Mouse (Mus musculus) kidney, adult 2 months (tissue): ENCODE measurements around the gene Cisd2. TPM values are rescaled to one million over a fixed set of nuclear protein-coding genes. Genes with fewer than 3 reads are reported as not detected.

ENCODE experiments used
- DNase-seq: peaks from one replicate; pipeline ENCODE4 v3.0.0; 2021
- H3K27ac ChIP-seq: fragments of 200-500 bp; 2 replicates; pipeline ENCODE4 v1.5.1; 2012; ENCODE audit warnings: low read depth, low read length, control low read depth, inconsistent platforms; ENCODE audit not compliant: insufficient read depth
- H3K27me3 ChIP-seq: fragments of 200-500 bp; replicated peaks from 2 replicates; pipeline ENCODE4 v1.6.1; 2012; ENCODE audit warnings: mild to moderate bottlenecking, moderate library complexity, low read length, inconsistent platforms; ENCODE audit not compliant: control insufficient read depth, insufficient read depth
- H3K36me3 ChIP-seq: fragments of 200-500 bp; 2 replicates; pipeline ENCODE4 v1.6.1; 2012; ENCODE audit warnings: mild to moderate bottlenecking, moderate library complexity, low read length, inconsistent platforms; ENCODE audit not compliant: control insufficient read depth, insufficient read depth
- H3K4me1 ChIP-seq: fragments of 200-500 bp; 2 replicates; pipeline ENCODE4 v1.6.1; 2011; ENCODE audit warnings: low read length; ENCODE audit not compliant: control insufficient read depth, insufficient read depth
- H3K4me3 ChIP-seq: fragments of 200-500 bp; 2 replicates; pipeline ENCODE4 v1.5.1; 2011; ENCODE audit warnings: mild to moderate bottlenecking, low read depth, low read length, control low read depth; ENCODE audit not compliant: insufficient read depth
- CTCF ChIP-seq: fragments of 200-500 bp; conservative IDR thresholded peaks from 2 replicates; pipeline ENCODE4 v1.5.1; 2011; ENCODE audit warnings: low read depth, mild to moderate bottlenecking, control low read depth, low read length, moderate library complexity, mixed read lengths; ENCODE audit not compliant: insufficient read depth, insufficient read length
- POLR2A ChIP-seq: fragments of 200-500 bp; IDR thresholded peaks from one replicate; pipeline ENCODE4 v1.6.1; 2011; ENCODE audit warnings: low read depth, low read length, control low read depth
- WGBS: fragments of 180-500 bp; shearing (Covaris S2); methylation state at CpG from one replicate; pipeline ENCODE4 v1.1.7; 2018; 5-methylcytosine and 5-hydroxymethylcytosine counted together
- polyA plus RNA-seq: library from polyadenylated mRNA; depleted of rRNA; stranded (reverse); fragments of >200 nt; gene quantifications from 2 replicates; pipeline ENCODE4 v1.2.3, GENCODE M21; 2012; rRNA removed

Gene Cisd2
- 28.7 and 33.5 TPM in 2 replicates for polyA plus RNA-seq

DNA sequence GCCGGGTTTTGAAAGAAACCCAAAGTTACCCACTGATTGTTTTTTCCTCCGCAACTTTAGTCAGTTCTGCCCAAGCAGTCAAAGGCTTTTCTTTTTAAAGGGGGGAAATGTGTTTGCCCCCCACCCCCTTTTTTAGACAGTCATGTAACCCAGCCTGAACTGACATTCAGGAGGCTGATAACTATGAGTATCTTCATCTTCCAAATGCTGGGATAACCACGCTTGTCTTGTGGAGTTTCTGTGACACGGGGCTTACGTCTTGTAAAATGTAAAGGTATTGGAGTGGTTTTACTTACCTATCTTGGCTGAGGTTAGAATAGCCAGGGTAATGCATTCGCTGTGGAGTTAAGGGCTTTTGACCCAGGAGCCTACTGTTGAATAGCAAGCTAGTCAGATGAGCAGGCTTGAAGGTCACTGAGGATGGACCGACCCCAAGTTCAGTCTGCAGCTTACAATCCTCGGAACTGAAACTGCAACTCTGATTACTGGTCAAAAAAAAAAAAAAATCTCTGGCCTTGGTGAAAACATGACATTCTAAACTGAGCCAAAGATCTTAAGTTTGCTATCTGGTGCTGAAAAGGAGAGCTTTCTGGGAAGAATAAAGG lies at the start of gene Cisd2:
TSS of gene Cisd2 (minus strand) at position 318 of the 605 bp plus-strand sequence.
- H3K27me3 ChIP-seq = no peaks in the 10 kb centered on the region
- WGBS = 0% methylated on average over 8 of the region's 8 CpGs
- no peak for TF ChIP-seq CTCF
- TF ChIP-seq POLR2A = no peak
- peak within 1 kb of the TSS; percentile 73 for H3K4me3 ChIP-seq
- H3K36me3 ChIP-seq = no peaks in the 10 kb centered on the region
- peak; percentile 66 for DNase-seq
- peak within 1 kb of the TSS; percentile 97 for H3K27ac ChIP-seq
- peaks cover 7% of the 10 kb centered on the region for H3K4me1 ChIP-seq

DNA sequence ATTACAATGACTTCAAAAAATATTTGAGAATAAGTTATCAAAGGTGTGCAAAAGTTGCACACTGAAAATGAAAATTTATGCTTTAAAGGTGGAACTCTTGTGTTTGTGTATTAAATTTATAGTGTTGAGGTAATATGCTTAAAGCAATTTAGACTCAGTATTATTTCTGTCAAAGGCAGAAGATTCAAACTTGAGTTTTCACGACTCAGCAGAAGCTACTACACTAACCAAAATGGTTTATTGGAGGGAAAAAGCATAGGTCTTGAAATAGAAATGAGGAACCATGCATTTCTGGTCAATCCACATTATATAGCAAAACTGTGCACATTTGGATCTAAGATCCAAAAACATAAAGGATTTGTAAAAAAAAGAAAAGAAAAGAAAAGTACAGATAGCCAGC lies 47.1 kb upstream of the Cisd2 start:
- no peak overlapping the region for H3K27ac ChIP-seq
- peaks cover 3% of the 10 kb centered on the region; the same call in 1 of the 2 replicates for H3K4me1 ChIP-seq
- H3K27me3 ChIP-seq = no peaks in the 10 kb centered on the region
- WGBS = 58% methylated on average over 1 of the region's 1 CpGs
- no peaks in the 10 kb centered on the region; the same call in 1 of the 2 replicates for H3K36me3 ChIP-seq
- TF ChIP-seq POLR2A (no peak), CTCF (no peak)
- H3K4me3 ChIP-seq = no peak overlapping the region
- DNase-seq = no peak

DNA sequence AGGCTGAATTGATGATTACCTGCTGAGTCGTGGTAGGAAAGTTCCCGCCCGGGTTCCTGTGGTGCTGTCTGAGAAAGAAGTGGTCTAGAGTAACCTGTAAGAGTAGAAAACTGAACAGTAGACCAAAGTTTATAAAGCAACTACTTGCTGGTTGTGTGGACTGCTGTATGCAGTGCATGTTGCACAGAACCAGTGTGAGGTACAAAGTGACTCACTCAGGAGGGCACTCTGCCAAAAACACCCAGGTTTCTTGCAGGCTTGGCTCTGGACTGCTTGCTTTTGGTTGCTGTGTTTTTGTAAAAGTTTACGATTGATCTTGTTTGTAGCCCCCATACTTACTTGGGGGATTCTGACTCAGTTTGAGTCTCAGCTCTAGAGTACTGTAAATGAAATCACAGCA lies 46.2 kb upstream of the Cisd2 start:
- H3K36me3 ChIP-seq = no peaks in the 10 kb centered on the region; the same call in 1 of the 2 replicates
- WGBS = 16% methylated on average over 4 of the region's 4 CpGs
- no peak for TF ChIP-seq CTCF
- TF ChIP-seq POLR2A = no peak
- H3K4me3 ChIP-seq = no peak overlapping the region
- H3K4me1 ChIP-seq = peaks cover 3% of the 10 kb centered on the region; the same call in 1 of the 2 replicates
- H3K27ac ChIP-seq = 0 out of 2 replicates have a peak overlapping the region, but pooled peaks have one; percentile 50
- peak; percentile 89 for DNase-seq
- no peaks in the 10 kb centered on the region for H3K27me3 ChIP-seq

DNA sequence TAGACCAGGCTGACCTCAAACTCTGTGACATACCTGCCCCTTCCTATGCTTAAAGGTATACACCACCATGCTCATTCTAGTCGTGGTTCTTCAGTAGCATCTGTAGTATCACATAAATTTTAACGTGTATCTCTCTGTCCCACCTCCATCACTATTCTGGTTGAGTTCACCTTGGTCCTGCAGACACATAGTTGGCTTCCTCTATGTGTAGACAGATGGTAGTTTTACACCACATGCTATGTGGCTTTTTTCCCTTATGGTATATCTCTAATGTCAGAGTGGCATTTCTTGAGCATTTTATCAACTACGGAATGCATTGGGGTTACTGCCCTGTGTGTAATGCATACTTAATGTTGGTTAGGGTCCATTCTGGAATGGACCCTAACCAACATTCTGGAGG lies 45.4 kb upstream of the Cisd2 start:
- H3K36me3 ChIP-seq = no peaks in the 10 kb centered on the region; the same call in 1 of the 2 replicates
- H3K4me1 ChIP-seq = peaks cover 3% of the 10 kb centered on the region; the same call in 1 of the 2 replicates
- WGBS = 54% methylated on average over 3 of the region's 3 CpGs
- DNase-seq = no peak
- H3K27me3 ChIP-seq = no peaks in the 10 kb centered on the region
- no peak overlapping the region for H3K27ac ChIP-seq
- no peak overlapping the region for H3K4me3 ChIP-seq
- no peak for TF ChIP-seq CTCF
- TF ChIP-seq POLR2A = no peak

DNA sequence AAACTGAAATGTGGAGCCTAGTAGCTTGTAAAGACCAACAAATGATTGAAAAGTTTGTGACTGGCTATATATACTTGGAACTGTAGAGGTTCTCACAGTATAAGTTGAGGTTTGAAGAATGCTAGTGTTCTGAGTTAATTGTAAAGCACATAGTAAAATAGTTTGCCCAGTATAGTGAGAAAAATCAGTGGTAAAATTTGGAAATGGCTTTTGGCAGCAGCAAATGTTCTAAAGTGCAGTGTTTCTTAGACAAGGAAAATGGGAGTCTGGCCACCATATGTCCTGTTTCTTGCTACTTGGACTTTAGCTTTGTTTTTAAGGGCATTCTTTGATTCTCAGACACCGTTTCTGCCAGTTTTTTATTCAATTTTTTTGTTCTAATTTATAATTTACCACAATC lies 44.7 kb upstream of the Cisd2 start:
- Histone ChIP-seq H3K4me1 (peaks cover 3% of the 10 kb centered on the region; the same call in 1 of the 2 replicates), H3K36me3 (peaks cover 1% of the 10 kb centered on the region; the same call in 1 of the 2 replicates), H3K27ac (no peak overlapping the region), H3K4me3 (no peak overlapping the region), H3K27me3 (no peaks in the 10 kb centered on the region)
- no peak for DNase-seq
- 62% methylated on average over 1 of the region's 1 CpGs for WGBS
- no peak for TF ChIP-seq CTCF
- TF ChIP-seq POLR2A = no peak

DNA sequence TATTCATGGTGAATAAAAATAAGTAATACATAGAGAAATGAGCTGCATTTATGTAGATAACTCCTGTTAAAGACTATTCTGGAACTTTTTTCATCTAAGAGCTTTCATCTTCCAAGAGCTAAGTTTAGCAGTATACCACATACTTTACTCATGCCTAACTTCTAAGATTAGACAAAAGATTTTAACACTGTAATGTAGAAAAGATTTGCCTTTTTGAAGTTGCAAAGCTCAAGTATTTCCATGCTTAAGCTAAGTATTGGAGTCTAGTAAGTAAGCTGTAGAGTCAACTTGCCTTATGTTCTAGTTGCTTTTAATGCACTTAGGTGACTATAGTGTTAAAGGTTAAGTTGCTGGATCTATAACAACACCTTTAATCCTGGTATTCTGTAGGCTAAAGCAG lies 35.3 kb upstream of the Cisd2 start:
- Histone ChIP-seq H3K36me3 (peaks cover 6% of the 10 kb centered on the region), H3K4me1 (no peaks in the 10 kb centered on the region; the same call in 1 of the 2 replicates), H3K27ac (no peak overlapping the region), H3K4me3 (no peak overlapping the region), H3K27me3 (no peaks in the 10 kb centered on the region)
- TF ChIP-seq CTCF = no peak
- TF ChIP-seq POLR2A = no peak
- no peak for DNase-seq

DNA sequence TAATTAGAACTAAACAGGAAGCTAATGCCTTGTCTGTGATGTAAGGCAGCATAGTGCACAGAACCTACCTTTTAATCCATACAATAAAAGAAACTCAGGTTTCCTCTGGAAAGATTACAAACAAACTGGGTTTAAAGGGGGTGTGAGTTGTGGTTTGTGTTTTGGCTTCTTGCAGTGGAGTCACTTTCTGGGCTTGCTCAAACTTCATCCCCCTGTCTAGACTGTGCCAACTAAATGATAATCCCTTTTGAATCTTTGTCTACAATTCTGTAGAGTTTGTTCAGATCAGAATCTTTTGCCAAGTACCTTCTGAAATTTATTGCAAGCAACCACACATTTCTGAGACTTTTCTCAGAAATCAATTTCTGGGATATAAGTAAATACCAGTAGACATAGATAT lies 21.2 kb upstream of the Cisd2 start:
- peaks cover 3% of the 10 kb centered on the region; the same call in 1 of the 2 replicates for H3K36me3 ChIP-seq
- H3K27ac ChIP-seq = no peak overlapping the region; the same call in 1 of the 2 replicates
- no peak for TF ChIP-seq POLR2A
- no peak for TF ChIP-seq CTCF
- DNase-seq = no peak
- peaks cover 10% of the 10 kb centered on the region; the same call in 1 of the 2 replicates for H3K4me1 ChIP-seq
- H3K4me3 ChIP-seq = no peak overlapping the region
- no peaks in the 10 kb centered on the region for H3K27me3 ChIP-seq
